Mouse (Mus musculus) testis, adult 2 months (tissue): ENCODE measurements at regions not wholly inside any gene's neighbourhood (a gene's known extent, or its start where the extent isn't known, plus 50 kb on each side); places are given as distances from the start of the nearest gene placed in this dataset.

Experiments used
- CTCF ChIP-seq: fragments of 200-500 bp; IDR thresholded peaks from 2 replicates; pipeline ENCODE4 v1.5.1; 2012; ENCODE audit warnings: low read depth, mild to moderate bottlenecking, inconsistent platforms, low read length, moderate library complexity; ENCODE audit not compliant: control insufficient read depth, insufficient read depth, insufficient replicate concordance
- POLR2A ChIP-seq: fragments of 200-500 bp; IDR thresholded peaks from 2 replicates; pipeline ENCODE4 v1.6.1; 2012; ENCODE audit warnings: low read depth, mild to moderate bottlenecking, inconsistent platforms, low read length, moderate library complexity; ENCODE audit not compliant: control insufficient read depth

DNA sequence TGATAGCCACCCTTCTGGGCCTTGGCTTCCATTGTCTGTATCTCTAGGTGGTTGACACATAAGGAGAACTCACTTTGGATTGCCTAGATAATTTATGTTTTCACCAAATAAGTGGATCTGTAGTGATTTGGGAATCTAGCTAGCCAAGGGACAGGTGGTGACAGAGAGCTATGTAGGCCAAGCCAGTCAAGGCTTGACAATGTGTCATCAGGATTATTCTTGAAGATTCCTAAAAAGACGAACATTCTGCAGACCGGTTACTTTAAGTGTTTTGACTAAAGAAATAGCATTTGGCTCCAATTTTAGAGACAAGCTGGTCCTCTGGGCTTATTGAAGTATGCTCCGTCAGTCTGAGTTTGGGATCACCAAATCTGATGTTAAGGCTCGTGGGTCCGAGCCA lies 100.1 kb upstream of the Tnp1 start:
- TF ChIP-seq POLR2A (no peak), CTCF (no peak)
